Mouse (Mus musculus): Measurements from ENCODE around the gene Coro2a.

- TF ChIP-seq TBP (IDR thresholded peaks at IDR 0.05; ENCODE audit: low read depth, low read length) = 0 out of 2 replicates have a peak, but pooled peaks have one; percentile 32
- TF ChIP-seq USF2 (IDR thresholded peaks at IDR 0.05; ENCODE audit: borderline replicate concordance in 1 of 2, insufficient read depth in 1 of 2, low read depth in 1 of 2, low read length in 2 of 2) = no peak
- no peak for TF ChIP-seq USF1 (IDR thresholded peaks at IDR 0.05; ENCODE audit: low read depth, low read length)
- TF ChIP-seq CTCF (IDR thresholded peaks at IDR 0.05 in 2 of 3, conservative IDR thresholded peaks at IDR 0.05 in 1 of 3; ENCODE audit: control insufficient read depth in 1 of 3, insufficient read depth in 1 of 3, low read depth in 2 of 3, low read length in 3 of 3, poor library complexity in 1 of 3, severe bottlenecking in 1 of 3) = no peak
- TF ChIP-seq TCF12 (IDR thresholded peaks at IDR 0.05; ENCODE audit: low read depth, low read length) = no peak
These were observed 66.7 kb downstream of the Coro2a start for GRCm38 (mm10) chr4:46535094-46535830.
